Mouse (Mus musculus) ES-E14 (cell line): Measurements from ENCODE around the gene Hmga1. TPM values are rescaled to one million over a fixed set of nuclear protein-coding genes. Genes with fewer than 3 reads are reported as not detected.

Experiments used
- DNase-seq: peaks from one replicate; pipeline ENCODE4 v3.0.0-alpha.2; 2013; ENCODE audit warnings: low read depth, low spot score
- H3K27ac ChIP-seq: 2 replicates; pipeline ENCODE4 v1.5.1; 2012; ENCODE audit warnings: low read depth, mild to moderate bottlenecking, low read length, moderate library complexity, mixed read lengths; ENCODE audit not compliant: poor library complexity, insufficient read depth, severe bottlenecking
- H3K36me3 ChIP-seq: 2 replicates; pipeline ENCODE4 v1.6.1; 2012; ENCODE audit warnings: mild to moderate bottlenecking, low read length, moderate library complexity, mixed read lengths; ENCODE audit not compliant: control insufficient read depth, poor library complexity, insufficient read depth, severe bottlenecking
- H3K4me1 ChIP-seq, 2 experiments: fragments of 150-350 bp in 1 of 2; sonication (generic) in 1 of 2; 2 replicates each; pipeline ENCODE4 v1.6.1; 2012; ENCODE audit warnings: low read length in 2 of 2, mild to moderate bottlenecking in 1 of 2, mixed read lengths in 1 of 2; ENCODE audit not compliant: control insufficient read depth in 2 of 2, insufficient read depth in 2 of 2, poor library complexity in 1 of 2
- H3K4me3 ChIP-seq, 2 experiments: fragments of 150-350 bp in 1 of 2; sonication (generic) in 1 of 2; 2 replicates each; pipeline ENCODE4 v1.5.1; 2012; ENCODE audit warnings: low read length in 2 of 2, low read depth in 1 of 2, mild to moderate bottlenecking in 1 of 2, mixed read lengths in 1 of 2; ENCODE audit not compliant: insufficient read depth in 1 of 2, poor library complexity in 1 of 2, severe bottlenecking in 1 of 2
- H3K9ac ChIP-seq: 2 replicates; pipeline ENCODE4 v1.6.1; 2012; ENCODE audit warnings: low read depth, mild to moderate bottlenecking, low read length, mixed read lengths; ENCODE audit not compliant: poor library complexity, insufficient read depth, severe bottlenecking
- H3K9me3 ChIP-seq: fragments of 150-350 bp; sonication (generic); 2 replicates; pipeline ENCODE4 v1.6.1; 2012; ENCODE audit warnings: low read depth, mild to moderate bottlenecking, low read length; ENCODE audit not compliant: control insufficient read depth, insufficient read depth
- CHD2 ChIP-seq: IDR thresholded peaks from 2 replicates; pipeline ENCODE4 v1.6.1; 2014; ENCODE audit warnings: mild to moderate bottlenecking, low read depth, low read length, inconsistent platforms
- HCFC1 ChIP-seq: IDR thresholded peaks from 2 replicates; pipeline ENCODE4 v1.6.1; 2012; ENCODE audit warnings: low read length, inconsistent platforms, borderline replicate concordance; ENCODE audit not compliant: insufficient read depth
- MAFK ChIP-seq: IDR thresholded peaks from 2 replicates; pipeline ENCODE4 v1.6.1; 2014; ENCODE audit warnings: mild to moderate bottlenecking, low read depth, low read length, inconsistent platforms; ENCODE audit not compliant: insufficient read depth
- ZC3H11A ChIP-seq: IDR thresholded peaks from 2 replicates; pipeline ENCODE4 v1.6.1; 2012; ENCODE audit warnings: low read depth, mild to moderate bottlenecking, inconsistent platforms, low read length, borderline replicate concordance
- ZNF384 ChIP-seq: IDR thresholded peaks from 2 replicates; pipeline ENCODE4 v1.6.1; 2012; ENCODE audit warnings: low read depth, low read length, inconsistent platforms
- in situ Hi-C, 2 experiments: fragments of 600-800 bp; cut with MboI; formaldehyde crosslinking; loops; one replicate each; pipeline ENCODE4 v1.15.1; 2025; ENCODE audit warnings: low sequenced_read_pairs in 2 of 2, inconsistent platforms in 1 of 2; ENCODE audit not compliant: unreplicated experiment in 2 of 2
- total RNA-seq: library from RNA; depleted of rRNA; stranded (reverse); fragments of 300-350 nt; gene quantifications from 2 replicates; pipeline ENCODE4 v1.2.3, GENCODE M21; 2012

Gene Hmga1
- total RNA-seq, 1 experiment = 175 TPM

- H3K36me3 ChIP-seq = no peaks in the 10 kb centered on the region
- in situ Hi-C loops = no loop called here
- no peak for DNase-seq
- H3K27ac ChIP-seq = no peak overlapping the region
- H3K9ac ChIP-seq = no peak overlapping the region
- peaks cover 9% of the 10 kb centered on the region; the same call in 1 of the 2 replicates for H3K9me3 ChIP-seq
- no peak overlapping the region for H3K4me3 ChIP-seq
- H3K4me1 ChIP-seq = 0 out of 4 replicates have a peak, but pooled peaks cover 0 to 2% of the 10 kb centered on the region in 2 experiments
- TF ChIP-seq MAFK (no peak), CHD2 (no peak), HCFC1 (no peak), ZNF384 (no peak), ZC3H11A (no peak)
These were observed 22.9 kb upstream of the Hmga1 start for GRCm38 (mm10) chr17:27533354-27533753.

GRCm38 (mm10) chr17:27534718-27535117 lies 21.6 kb upstream of the Hmga1 start:
- DNase-seq = peak; percentile 87
- H3K4me3 ChIP-seq = peak overlapping the region; percentile 21 to 22; a peak in 2 of 4 replicates
- no peaks in the 10 kb centered on the region for H3K4me1 ChIP-seq
- no peak overlapping the region for H3K27ac ChIP-seq
- TF ChIP-seq ZNF384 (no peak), ZC3H11A (peak; percentile 93; the same call in 1 of the 2 replicates)
- in situ Hi-C loops = no loop called here
- H3K36me3 ChIP-seq = no peaks in the 10 kb centered on the region
- H3K9ac ChIP-seq = no peak overlapping the region
- H3K9me3 ChIP-seq = peaks cover 9% of the 10 kb centered on the region; the same call in 1 of the 2 replicates

GRCm38 (mm10) chr17:27541261-27541660 lies 15.0 kb upstream of the Hmga1 start:
- H3K4me3 ChIP-seq = no peak overlapping the region
- peaks cover 0 to 12% of the 10 kb centered on the region in 2 experiments; a peak in 1 of 4 replicates for H3K4me1 ChIP-seq
- DNase-seq = no peak
- in situ Hi-C loops = no loop called here
- no peaks in the 10 kb centered on the region for H3K9me3 ChIP-seq
- no peak overlapping the region for H3K9ac ChIP-seq
- TF ChIP-seq CHD2 (no peak), HCFC1 (peak; percentile 88)
- H3K27ac ChIP-seq = no peak overlapping the region
- H3K36me3 ChIP-seq = no peaks in the 10 kb centered on the region

DNA sequence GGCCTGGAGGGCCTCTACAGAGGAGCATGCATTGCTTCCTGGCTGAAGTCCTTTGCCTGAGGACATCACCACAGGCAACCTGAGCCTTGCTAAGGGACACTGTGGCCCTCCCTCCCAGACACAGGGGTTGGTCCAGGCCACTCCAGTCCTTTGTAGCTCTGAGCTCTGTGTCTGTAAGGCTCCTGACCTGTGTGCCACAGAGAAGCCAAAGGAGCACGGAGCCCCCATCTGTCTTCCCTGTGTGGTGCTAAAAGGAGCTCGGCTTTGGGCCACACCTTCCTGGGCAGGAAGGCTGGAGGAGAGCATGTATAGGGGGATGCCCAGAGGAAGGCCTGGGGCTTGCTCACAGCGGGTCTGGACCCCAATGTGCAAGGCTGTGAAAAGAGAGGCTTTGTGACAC lies 14.3 kb upstream of the Hmga1 start:
- no peaks in the 10 kb centered on the region for H3K9me3 ChIP-seq
- H3K9ac ChIP-seq = no peak overlapping the region
- H3K27ac ChIP-seq = no peak overlapping the region
- H3K36me3 ChIP-seq = no peaks in the 10 kb centered on the region
- peaks cover 0 to 14% of the 10 kb centered on the region in 2 experiments; a peak in 1 of 4 replicates for H3K4me1 ChIP-seq
- TF ChIP-seq MAFK = no peak
- TF ChIP-seq CHD2 = no peak
- TF ChIP-seq ZNF384 = no peak
- no peak for TF ChIP-seq HCFC1
- no peak for DNase-seq
- no peak overlapping the region for H3K4me3 ChIP-seq
- in situ Hi-C loops = no loop called here

- DNase-seq = no peak
- Histone ChIP-seq H3K4me3 (no peak overlapping the region), H3K9ac (no peak overlapping the region), H3K4me1 (peaks cover 0 to 24% of the 10 kb centered on the region in 2 experiments; a peak in 2 of 4 replicates), H3K27ac (no peak overlapping the region), H3K9me3 (no peaks in the 10 kb centered on the region), H3K36me3 (no peaks in the 10 kb centered on the region)
- TF ChIP-seq CHD2 = no peak
- no peak for TF ChIP-seq HCFC1
- TF ChIP-seq ZNF384 = no peak
- TF ChIP-seq ZC3H11A = no peak
- no peak for TF ChIP-seq MAFK
- in situ Hi-C loops = no loop called here
These were observed 11.7 kb upstream of the Hmga1 start for GRCm38 (mm10) chr17:27544551-27544950.
